Mouse (Mus musculus): ENCODE data around the gene Dffb.

Dffb gene

GRCm38 (mm10) chr4:153974431-153975291 lies at the start of gene Dffb, which contains the start of gene Cep104:
Dffb (minus strand) TSS chr4:153975126.
Cep104 (plus strand) TSS chr4:153975194.
- in situ Hi-C loops (cut with MboI): loop anchor here (5.0 kb wide), 1 partner anchor 38 kb away; the partner anchor contains the start of gene Lrrc47

- in situ Hi-C loops (cut with MboI): no loop called here
These were observed 49.1 kb upstream of the Dffb start for GRCm38 (mm10) chr4:154023754-154024601.

GRCm38 (mm10) chr4:154022844-154023243 lies 47.9 kb upstream of the Dffb start:
- in situ Hi-C loops (cut with MboI): no loop called here

GRCm38 (mm10) chr4:154022407-154022806 lies 47.5 kb upstream of the Dffb start:
- in situ Hi-C loops (cut with MboI): no loop called here

DNA sequence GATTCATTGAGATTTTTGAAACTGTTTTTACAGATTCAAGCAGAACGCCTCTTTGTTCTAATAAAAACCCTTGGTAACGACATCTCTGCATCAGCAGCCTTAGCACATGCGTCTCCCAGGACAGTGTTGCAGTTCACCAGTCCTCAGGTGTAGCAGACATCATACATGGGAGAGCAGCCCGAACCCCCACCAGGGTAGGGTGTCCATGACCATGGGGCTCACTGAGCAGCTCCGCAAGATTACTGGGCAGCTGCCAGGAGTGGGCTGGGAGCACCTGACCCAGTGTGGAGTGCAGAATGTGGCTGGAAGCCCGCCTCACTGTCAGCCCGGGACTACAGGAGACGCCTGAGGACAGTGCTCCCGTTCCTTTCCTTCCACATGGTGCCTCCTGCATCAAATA lies 46.5 kb upstream of the Dffb start:
- in situ Hi-C loops (cut with MboI): no loop called here

- in situ Hi-C loops (cut with MboI): no loop called here
These were observed 44.6 kb upstream of the Dffb start for GRCm38 (mm10) chr4:154019571-154019970.

GRCm38 (mm10) chr4:154015476-154015875 lies 40.5 kb upstream of the Dffb start:
- in situ Hi-C loops (cut with MboI): no loop called here

DNA sequence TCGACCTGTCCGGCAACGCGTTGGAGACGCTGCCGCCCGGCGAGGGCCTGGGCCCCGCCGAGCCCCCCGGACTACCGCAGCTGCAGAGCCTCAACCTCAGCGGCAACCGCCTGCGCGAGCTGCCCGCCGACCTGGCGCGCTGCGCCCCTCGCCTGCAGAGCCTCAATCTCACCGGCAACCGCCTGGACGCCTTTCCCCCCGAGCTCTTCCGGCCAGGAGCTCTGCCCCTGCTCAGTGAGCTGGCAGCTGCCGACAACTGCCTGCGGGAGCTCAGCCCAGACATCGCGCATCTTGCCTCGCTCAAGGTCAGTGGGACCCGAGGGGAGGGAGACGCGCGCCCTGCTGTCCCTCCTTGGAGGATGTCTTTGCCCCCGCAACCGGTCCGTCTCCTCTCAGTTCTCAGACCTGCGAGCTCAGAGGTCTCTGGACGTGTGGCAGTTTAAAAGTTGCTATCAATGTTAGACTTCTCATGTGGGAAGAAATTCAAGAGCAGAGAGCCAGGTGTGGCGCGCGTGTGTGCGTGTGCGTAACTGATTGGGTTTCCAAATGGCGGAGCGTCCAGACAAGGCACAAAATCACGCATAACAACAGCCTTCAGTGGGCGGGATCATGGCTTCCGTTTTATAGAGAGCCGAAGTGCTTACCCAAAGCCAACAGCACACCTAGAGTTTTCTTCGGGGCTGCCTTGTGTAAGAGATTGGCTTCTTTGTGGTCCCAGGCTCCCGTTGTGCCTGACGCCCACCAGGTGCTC lies 37.4 kb upstream of the Dffb start:
- in situ Hi-C loops (cut with MboI): loop anchor here (5.0 kb wide), 1 partner anchor 40 kb away; no protein-coding TSS in a partner anchor

GRCm38 (mm10) chr4:154011646-154012089 lies 36.7 kb upstream of the Dffb start, which contains the start of gene Lrrc47:
Lrrc47 (plus strand) TSS chr4:154011731.
- in situ Hi-C loops (cut with MboI): loop anchor here (5.0 kb wide), 1 partner anchor 39 kb away; no protein-coding TSS in a partner anchor

- in situ Hi-C loops (cut with MboI): loop anchor here (5.0 kb wide), 1 partner anchor 39 kb away; no protein-coding TSS in a partner anchor
These were observed 36.1 kb upstream of the Dffb start for GRCm38 (mm10) chr4:154010907-154011645.

- in situ Hi-C loops (cut with MboI): no loop called here
These were observed 32.8 kb upstream of the Dffb start for GRCm38 (mm10) chr4:154007759-154008158.

GRCm38 (mm10) chr4:154006264-154006663 lies 31.3 kb upstream of the Dffb start:
- in situ Hi-C loops (cut with MboI): no loop called here

- in situ Hi-C loops (cut with MboI): no loop called here
These were observed 30.6 kb upstream of the Dffb start for GRCm38 (mm10) chr4:154005488-154005887.

DNA sequence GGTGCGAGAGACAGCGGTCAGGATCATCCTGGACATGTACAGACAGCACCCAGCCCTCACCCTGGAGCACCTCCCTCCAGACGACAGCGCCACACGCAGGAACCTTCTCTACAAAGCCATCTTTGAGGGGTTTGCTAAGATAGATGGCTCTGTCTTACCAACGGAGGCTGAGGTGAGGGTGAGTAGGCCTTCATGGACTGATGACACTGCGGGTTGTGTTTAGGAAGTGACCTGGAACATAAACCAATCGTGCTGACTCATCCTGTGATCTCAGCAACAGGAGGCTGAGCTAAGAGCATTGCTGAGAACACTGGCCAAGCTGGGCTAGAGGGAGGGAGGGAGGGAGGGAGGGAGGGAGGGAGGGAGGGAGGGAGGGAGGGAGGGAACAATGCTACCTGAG lies 18.6 kb upstream of the Dffb start:
- in situ Hi-C loops (cut with MboI): no loop called here

- in situ Hi-C loops (cut with MboI): no loop called here
These were observed 17.8 kb upstream of the Dffb start for GRCm38 (mm10) chr4:153992715-153993114.

DNA sequence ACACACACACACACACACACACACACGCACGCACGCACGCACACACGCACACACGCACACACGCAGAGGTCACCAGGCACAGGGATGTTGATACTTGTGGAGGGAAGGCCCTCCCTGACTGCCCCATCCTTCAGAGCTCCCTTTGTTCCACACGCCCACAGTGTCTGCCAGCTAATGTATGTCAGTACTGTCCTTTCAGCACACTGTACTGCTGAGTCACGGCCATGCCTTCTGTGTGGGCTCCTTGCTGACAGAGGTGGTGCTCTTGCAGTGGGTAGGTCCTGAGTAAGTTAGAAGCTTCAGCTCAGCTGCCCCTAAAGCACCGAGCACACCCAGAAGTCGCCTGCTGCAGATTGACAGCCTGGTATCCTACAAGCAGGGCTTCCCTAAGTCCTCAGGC lies 5.5 kb upstream of the Dffb start:
- in situ Hi-C loops (cut with MboI): no loop called here

- in situ Hi-C loops (cut with MboI): no loop called here
These were observed 4.3 kb upstream of the Dffb start for GRCm38 (mm10) chr4:153979243-153979642.

- in situ Hi-C loops (cut with MboI): no loop called here
These were observed 842 bp upstream of the Dffb start for GRCm38 (mm10) chr4:153975768-153976167.

GRCm38 (mm10) chr4:153975292-153975662 lies 351 bp upstream of the Dffb start:
- in situ Hi-C loops (cut with MboI): no loop called here

GRCm38 (mm10) chr4:153968063-153968462 lies 6.9 kb downstream of the Dffb start:
- in situ Hi-C loops (cut with MboI): no loop called here

GRCm38 (mm10) chr4:153967556-153967955 lies 7.4 kb downstream of the Dffb start:
- in situ Hi-C loops (cut with MboI): no loop called here
